Mouse (Mus musculus) cerebellum, adult 2 months (tissue): ENCODE measurements around the gene Tbc1d1. TPM values are rescaled to one million over a fixed set of nuclear protein-coding genes. Genes with fewer than 3 reads are reported as not detected.

Source experiments
- DNase-seq, 2 experiments: peaks; one replicate each; pipeline ENCODE4 v3.0.0; 2021
- H3K27ac ChIP-seq: fragments of 200-500 bp; 2 replicates; pipeline ENCODE4 v1.5.1; 2012; ENCODE audit warnings: low read length, control low read depth, inconsistent platforms; ENCODE audit not compliant: insufficient read depth
- H3K27me3 ChIP-seq: fragments of 200-500 bp; 2 replicates; pipeline ENCODE4 v1.6.1; 2012; ENCODE audit warnings: inconsistent platforms, mild to moderate bottlenecking, low read length, moderate library complexity; ENCODE audit not compliant: control insufficient read depth, insufficient read depth
- H3K4me1 ChIP-seq: fragments of 200-500 bp; 2 replicates; pipeline ENCODE4 v1.6.1; 2011; ENCODE audit warnings: low read length; ENCODE audit not compliant: control insufficient read depth, insufficient read depth
- H3K4me3 ChIP-seq: fragments of 200-500 bp; replicated peaks from 2 replicates; pipeline ENCODE3; 2011; ENCODE audit warnings: mild to moderate bottlenecking, low read depth, low read length, control low read depth; ENCODE audit not compliant: insufficient read depth
- CTCF ChIP-seq: fragments of 200-500 bp; IDR thresholded peaks from 2 replicates; pipeline ENCODE4 v1.5.1; 2011; ENCODE audit warnings: low read depth, mild to moderate bottlenecking, control low read depth, low read length, moderate library complexity, borderline replicate concordance; ENCODE audit not compliant: insufficient read depth
- POLR2A ChIP-seq: fragments of 200-500 bp; IDR thresholded peaks from 2 replicates; pipeline ENCODE4 v1.6.1; 2011; ENCODE audit warnings: low read length, control low read depth, borderline replicate concordance; ENCODE audit not compliant: insufficient read depth
- WGBS: fragments of 180-500 bp; shearing (Covaris S2); methylation state at CpG from one replicate; pipeline ENCODE4 v1.1.7; 2018; 5-methylcytosine and 5-hydroxymethylcytosine counted together
- polyA plus RNA-seq: library from polyadenylated mRNA; depleted of rRNA; stranded (reverse); fragments of >200 nt; gene quantifications from 2 replicates; pipeline ENCODE4 v1.2.3, GENCODE M21; 2012

The Tbc1d1 gene
- polyA plus RNA-seq, 1 experiment: 17.7 TPM

DNA sequence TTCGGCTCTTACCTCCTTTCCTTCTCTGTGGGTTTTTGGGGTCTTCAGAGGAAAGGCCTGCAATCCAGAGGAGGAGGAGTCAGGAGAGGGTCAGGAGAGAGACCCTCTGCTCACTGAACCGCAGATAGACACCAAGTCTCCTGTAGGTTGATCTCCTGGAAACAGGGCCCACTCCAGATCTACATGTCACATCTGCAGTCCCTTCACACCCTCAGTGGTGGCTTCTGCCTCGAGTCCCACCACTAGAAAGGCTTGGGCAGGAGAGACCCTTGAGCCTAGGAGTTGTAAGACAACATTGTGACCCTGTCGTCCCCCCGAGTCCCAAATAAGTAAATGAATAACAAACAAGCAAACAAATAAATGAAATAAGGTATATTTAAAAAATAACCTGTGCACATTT, 223.7 kb downstream of the Tbc1d1 start:
- TF ChIP-seq CTCF (no peak), POLR2A (no peak)
- H3K27ac ChIP-seq: no peak overlapping the region
- 93% methylated on average over 5 of the region's 5 CpGs for WGBS
- no peaks in the 10 kb centered on the region for H3K27me3 ChIP-seq
- no peak overlapping the region for H3K4me3 ChIP-seq
- no peak for DNase-seq
- no peaks in the 10 kb centered on the region for H3K4me1 ChIP-seq

GRCm38 (mm10) chr5:64380698-64381375, 224.7 kb downstream of the Tbc1d1 start:
- no peak for DNase-seq
- no peaks in the 10 kb centered on the region for H3K27me3 ChIP-seq
- no peak overlapping the region for H3K27ac ChIP-seq
- 57% methylated on average over 11 of the region's 11 CpGs for WGBS
- H3K4me3 ChIP-seq: no peak overlapping the region
- no peak for TF ChIP-seq CTCF
- TF ChIP-seq POLR2A: no peak
- no peaks in the 10 kb centered on the region for H3K4me1 ChIP-seq

DNA sequence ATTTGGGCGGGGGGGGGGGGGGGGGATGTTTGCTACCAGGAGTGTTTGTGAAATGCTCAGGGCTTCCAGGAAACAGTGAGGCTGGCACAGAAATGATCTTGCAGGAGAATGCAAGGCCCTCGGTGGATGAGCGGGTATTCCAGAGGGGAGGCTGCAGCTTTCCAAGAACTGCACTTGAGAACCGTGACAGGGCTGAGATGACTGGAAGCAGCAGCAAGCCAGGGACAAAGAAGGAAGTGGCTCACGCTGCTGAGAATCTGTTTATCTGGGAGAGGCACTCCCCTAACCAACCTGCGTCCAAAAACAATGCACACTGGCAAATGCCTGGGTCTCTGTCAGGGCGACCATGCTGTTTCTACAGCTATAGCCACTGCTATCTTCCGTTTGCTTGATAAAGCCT, 225.4 kb downstream of the Tbc1d1 start:
- H3K4me3 ChIP-seq: no peak overlapping the region
- DNase-seq: no peak
- no peaks in the 10 kb centered on the region for H3K27me3 ChIP-seq
- WGBS: 53% methylated on average over 8 of the region's 8 CpGs
- H3K4me1 ChIP-seq: no peaks in the 10 kb centered on the region
- H3K27ac ChIP-seq: no peak overlapping the region
- no peak for TF ChIP-seq CTCF
- no peak for TF ChIP-seq POLR2A

GRCm38 (mm10) chr5:64382451-64383057, 226.4 kb downstream of the Tbc1d1 start:
- Histone ChIP-seq H3K4me1 (no peaks in the 10 kb centered on the region), H3K27ac (no peak overlapping the region), H3K4me3 (no peak overlapping the region), H3K27me3 (no peaks in the 10 kb centered on the region)
- WGBS: 24% methylated on average over 8 of the region's 8 CpGs
- TF ChIP-seq CTCF: peak; percentile 90
- no peak for TF ChIP-seq POLR2A
- DNase-seq: peak; percentile 66 to 78

DNA sequence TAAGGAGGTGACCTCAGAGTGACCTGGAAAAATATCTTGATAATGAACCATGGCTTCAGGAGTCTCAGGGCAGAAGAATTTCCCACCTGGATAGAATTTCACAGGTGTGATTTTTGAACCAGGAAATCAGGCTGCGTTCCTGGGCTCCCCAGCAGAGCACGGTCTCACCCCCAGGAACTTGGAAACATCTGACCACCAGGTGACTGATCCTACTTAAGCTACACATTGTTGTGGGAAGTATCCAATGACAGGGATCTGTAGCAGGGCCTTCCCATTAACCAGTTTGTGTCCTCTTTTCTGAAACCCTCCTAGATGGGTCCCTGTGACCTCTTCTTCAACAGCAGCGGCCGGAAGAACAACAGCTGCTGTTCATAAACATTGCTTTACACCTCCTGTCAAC, 227.1 kb downstream of the Tbc1d1 start:
- Histone ChIP-seq H3K27me3 (no peaks in the 10 kb centered on the region), H3K4me3 (no peak overlapping the region), H3K27ac (no peak overlapping the region), H3K4me1 (no peaks in the 10 kb centered on the region)
- WGBS: 96% methylated on average over 4 of the region's 4 CpGs
- no peak for DNase-seq
- TF ChIP-seq POLR2A (no peak), CTCF (no peak)

- WGBS: 74% methylated on average over 6 of the region's 6 CpGs
- DNase-seq: no peak
- H3K27me3 ChIP-seq: no peaks in the 10 kb centered on the region
- no peaks in the 10 kb centered on the region for H3K4me1 ChIP-seq
- no peak overlapping the region for H3K4me3 ChIP-seq
- TF ChIP-seq CTCF (no peak), POLR2A (no peak)
- no peak overlapping the region for H3K27ac ChIP-seq
Observed at GRCm38 (mm10) chr5:64384546-64384945, 228.4 kb downstream of the Tbc1d1 start.

DNA sequence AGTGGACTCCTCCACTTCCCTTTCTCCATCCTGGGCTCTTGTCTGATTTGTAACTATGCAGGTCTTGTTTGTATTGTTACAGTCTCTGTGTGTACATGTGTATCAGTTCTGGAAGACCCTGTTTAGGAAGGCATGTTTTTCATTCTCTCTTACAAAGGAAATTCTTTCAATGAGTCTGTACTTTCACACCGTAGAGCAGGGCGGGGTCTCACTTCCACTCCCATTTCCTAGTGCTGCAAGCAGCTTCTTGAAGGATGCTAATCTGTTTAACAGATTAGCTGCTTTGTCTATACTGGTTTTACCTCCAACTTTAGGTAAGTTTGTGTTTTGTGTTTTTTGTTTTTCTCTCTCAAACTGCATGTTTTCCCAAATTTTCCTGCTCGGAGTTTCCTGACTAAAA, 230.9 kb downstream of the Tbc1d1 start:
- no peak for DNase-seq
- Histone ChIP-seq H3K4me3 (no peak overlapping the region), H3K27me3 (no peaks in the 10 kb centered on the region), H3K4me1 (no peaks in the 10 kb centered on the region), H3K27ac (no peak overlapping the region)
- TF ChIP-seq CTCF (no peak), POLR2A (no peak)
- WGBS: 87% methylated on average over 3 of the region's 3 CpGs
